Mouse (Mus musculus): ENCODE measurements at regions not wholly inside any gene's neighbourhood (a gene's known extent, or its start where the extent isn't known, plus 50 kb on each side); places are given as distances from the start of the nearest gene placed in this dataset.

DNA sequence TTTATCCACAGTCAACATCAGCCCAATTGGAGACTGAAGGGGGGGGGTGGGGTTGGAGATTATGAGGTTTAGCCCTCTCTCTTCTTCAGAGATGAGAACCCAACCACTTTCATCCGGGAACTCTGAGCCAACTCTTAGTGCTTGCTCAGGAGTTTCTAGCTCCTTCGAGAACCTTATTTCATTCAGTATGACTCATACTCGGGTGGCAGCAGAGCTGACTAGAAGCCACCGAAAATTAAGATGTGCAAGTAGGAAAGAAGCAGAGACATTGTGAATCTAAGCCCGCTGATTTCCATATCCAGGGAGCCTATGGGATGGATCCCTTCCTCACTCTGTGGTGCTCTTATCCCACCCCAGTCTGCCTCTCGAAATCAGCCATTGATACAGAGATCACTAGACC lies 262.0 kb upstream of the Pabpc6 start:
- TF ChIP-seq CTCF (conservative IDR thresholded peaks at IDR 0.05; ENCODE audit: low read length) (no peak), NANOG (IDR thresholded peaks at IDR 0.05; ENCODE audit: borderline replicate concordance, low read length) (no peak), POU5F1 (IDR thresholded peaks at IDR 0.05; ENCODE audit: borderline replicate concordance, low read length) (no peak)
